ENCODE assay signal across 8 mouse cellular contexts in the genomic region with DNA sequence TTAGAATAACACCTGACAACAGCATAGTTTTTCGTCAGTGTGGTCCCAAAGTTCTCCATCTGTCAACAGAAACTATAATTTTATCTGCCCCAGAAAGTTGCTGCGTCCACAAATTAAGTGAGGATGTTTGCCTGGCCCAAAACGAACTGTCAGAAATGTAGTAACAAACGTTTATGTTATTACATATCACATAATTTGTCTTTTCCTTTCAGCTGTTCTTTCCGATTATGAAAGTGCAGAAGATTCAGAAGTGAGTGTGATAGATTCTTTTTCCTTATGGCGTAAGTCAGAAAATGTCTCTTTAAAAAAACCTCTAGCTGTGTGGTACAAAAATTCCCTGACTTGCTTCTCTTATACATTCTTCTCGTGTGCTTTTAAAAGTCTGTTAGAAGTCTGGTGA. TPM values are rescaled to one million over a fixed set of nuclear protein-coding genes. Genes with fewer than 3 reads are reported as not detected.
DNase-seq lines count a peak whose midpoint lies in the region; ATAC-seq and TF ChIP-seq lines count a peak whose summit lies in the region.

No protein-coding gene starts in this region.

- no peak for TF ChIP-seq CTCF in kidney, adult 2 months (conservative IDR thresholded peaks at IDR 0.05; ENCODE audit: insufficient read depth, insufficient read length, low read depth, low read length)
- TF ChIP-seq CTCF in bone marrow macrophage, adult 2 months (IDR thresholded peaks at IDR 0.05; ENCODE audit: low read depth, low read length), result no peak

- no peak overlapping the region for H3K27ac ChIP-seq in kidney, adult 2 months (ENCODE audit: insufficient read depth, low read depth, low read length)
- no peak overlapping the region for H3K27ac ChIP-seq in bone marrow macrophage, adult 2 months (ENCODE audit: insufficient read depth, low read depth, low read length)
- H3K27ac ChIP-seq in hindbrain, embryonic 14.5 days, result peak overlapping the region; percentile 95
- peak overlapping the region; percentile 98 for H3K27ac ChIP-seq in midbrain, embryonic 13.5 days

- TF ChIP-seq POLR2A in kidney, adult 2 months (IDR thresholded peaks at IDR 0.05; ENCODE audit: low read depth, low read length), result no peak
- no peak for TF ChIP-seq POLR2A in bone marrow macrophage, adult 2 months (IDR thresholded peaks at IDR 0.05; ENCODE audit: borderline replicate concordance, low read depth, low read length)

- H3K9ac ChIP-seq in hindbrain, embryonic 14.5 days, result peak overlapping the region; percentile 82
- H3K9ac ChIP-seq in midbrain, embryonic 13.5 days (replicated peaks), result peak overlapping the region; percentile 94

- H3K27me3 ChIP-seq in kidney, adult 2 months (replicated peaks; ENCODE audit: control insufficient read depth, insufficient read depth, low read length), result no peaks in the 10 kb centered on the region
- no peaks in the 10 kb centered on the region for H3K27me3 ChIP-seq in hindbrain, embryonic 14.5 days (ENCODE audit: control insufficient read depth, insufficient read depth, low read length)
- no peaks in the 10 kb centered on the region for H3K27me3 ChIP-seq in midbrain, embryonic 13.5 days

- peak overlapping the region; percentile 75 for H3K4me3 ChIP-seq in kidney, adult 2 months (ENCODE audit: insufficient read depth, low read depth, low read length)
- peak overlapping the region; percentile 81 for H3K4me3 ChIP-seq in bone marrow macrophage, adult 2 months (ENCODE audit: insufficient read depth, low read length)
- H3K4me3 ChIP-seq in hindbrain, embryonic 14.5 days (replicated peaks; ENCODE audit: low read length), result peak overlapping the region; percentile 78
- peak overlapping the region; percentile 89 for H3K4me3 ChIP-seq in midbrain, embryonic 13.5 days (replicated peaks)

- H3K4me2 ChIP-seq in hindbrain, embryonic 14.5 days (replicated peaks), result peak overlapping the region; percentile 89
- peak overlapping the region; percentile 82 for H3K4me2 ChIP-seq in midbrain, embryonic 13.5 days (replicated peaks)

- no peaks in the 10 kb centered on the region for H3K9me3 ChIP-seq in hindbrain, embryonic 14.5 days (ENCODE audit: control insufficient read depth, low read length)
- no peaks in the 10 kb centered on the region for H3K9me3 ChIP-seq in midbrain, embryonic 13.5 days

- H3K36me3 ChIP-seq in kidney, adult 2 months (ENCODE audit: control insufficient read depth, insufficient read depth, low read length), result peaks cover 7% of the 10 kb centered on the region
- H3K36me3 ChIP-seq in hindbrain, embryonic 14.5 days (replicated peaks; ENCODE audit: control insufficient read depth, insufficient read depth), result peaks cover 75% of the 10 kb centered on the region
- H3K36me3 ChIP-seq in midbrain, embryonic 13.5 days, result peaks cover 53% of the 10 kb centered on the region

- DNase-seq in kidney, adult 2 months, result no peak
- DNase-seq in kidney, adult 9 months, result no peak
- DNase-seq in hindbrain, embryonic 14.5 days (ENCODE audit: low spot score), result no peak
- no peak for DNase-seq in gastrocnemius, adult 8-10 months (ENCODE audit: low spot score in 2 of 2)
- DNase-seq in testis, postnatal 14 days (ENCODE audit: low spot score), result no peak
- no peak for DNase-seq in thymus, postnatal 0 days (ENCODE audit: low spot score)

- WGBS in kidney, adult 2 months, result 49% methylated on average over 7 of the region's 7 CpGs
- 83% methylated on average over 7 of the region's 7 CpGs for WGBS in hindbrain, embryonic 14.5 days
- 81% methylated on average over 7 of the region's 7 CpGs for WGBS in midbrain, embryonic 13.5 days

- ATAC-seq in hindbrain, embryonic 14.5 days (ENCODE audit: low FRiP score), result no peak
- ATAC-seq in midbrain, embryonic 13.5 days, result no peak

- peaks cover 7% of the 10 kb centered on the region; the same call in 1 of the 2 replicates for H3K4me1 ChIP-seq in kidney, adult 2 months (ENCODE audit: control insufficient read depth, insufficient read depth, low read length)
- peaks cover 33% of the 10 kb centered on the region for H3K4me1 ChIP-seq in bone marrow macrophage, adult 2 months (ENCODE audit: control insufficient read depth, insufficient read depth, low read length)
- peaks cover 25% of the 10 kb centered on the region for H3K4me1 ChIP-seq in hindbrain, embryonic 14.5 days (replicated peaks; ENCODE audit: control insufficient read depth, insufficient read depth, low read length)
- H3K4me1 ChIP-seq in midbrain, embryonic 13.5 days (replicated peaks), result peaks cover 28% of the 10 kb centered on the region

RNA-seq across cellular contexts. Expression of a gene that starts 6.0 kb away (rescaled TPM):
- polyA plus RNA-seq in kidney, adult 2 months (2012; rRNA removed), result 21.0 and 24.5 TPM in 2 replicates
- polyA plus RNA-seq in bone marrow macrophage, adult 2 months (2012; ENCODE audit: insufficient read depth, insufficient read length, missing spikeins), result 37.9 and 40.1 TPM in 2 replicates
- polyA plus RNA-seq in hindbrain, embryonic 14.5 days (2014; fragmentation: Nextera tagmentation; extraction: Ambion mirVana), result 49.3 and 57.4 TPM in 2 replicates
- polyA plus RNA-seq in midbrain, embryonic 13.5 days (2015; fragmentation: Nextera tagmentation; extraction: Ambion mirVana), result 52.6 and 57.6 TPM in 2 replicates
- 10 to 100 TPM; 14.1 to 18.4 (median 15.2) TPM for total RNA-seq in gastrocnemius, adult 8-10 months (2022)
- polyA plus RNA-seq in thymus, postnatal 0 days (2015; fragmentation: Nextera tagmentation; extraction: Ambion mirVana), result 21.8 and 23.8 TPM in 2 replicates

RNA-seq across cellular contexts. Expression of a gene that starts 15.4 kb away (rescaled TPM):
- 23.5 and 24.5 TPM in 2 replicates for polyA plus RNA-seq in kidney, adult 2 months (2012; rRNA removed)
- 78.4 and 79.3 TPM in 2 replicates for polyA plus RNA-seq in bone marrow macrophage, adult 2 months (2012; ENCODE audit: insufficient read depth, insufficient read length, missing spikeins)
- polyA plus RNA-seq in hindbrain, embryonic 14.5 days (2014; fragmentation: Nextera tagmentation; extraction: Ambion mirVana), result 23.6 and 24.1 TPM in 2 replicates
- polyA plus RNA-seq in midbrain, embryonic 13.5 days (2015; fragmentation: Nextera tagmentation; extraction: Ambion mirVana), result 34.2 and 34.5 TPM in 2 replicates
- 10 to 100 TPM; 53.9 to 57.7 (median 55.8) TPM for total RNA-seq in gastrocnemius, adult 8-10 months (2022)
- 14.4 and 20.4 TPM in 2 replicates for polyA plus RNA-seq in thymus, postnatal 0 days (2015; fragmentation: Nextera tagmentation; extraction: Ambion mirVana)

RNA-seq across cellular contexts. Expression of a gene that starts 25.9 kb away (rescaled TPM):
- 4.2 and 4.7 TPM in 2 replicates for polyA plus RNA-seq in kidney, adult 2 months (2012; rRNA removed)
- polyA plus RNA-seq in bone marrow macrophage, adult 2 months (2012; ENCODE audit: insufficient read depth, insufficient read length, missing spikeins), result 0.62 and 0.65 TPM in 2 replicates
- polyA plus RNA-seq in hindbrain, embryonic 14.5 days (2014; fragmentation: Nextera tagmentation; extraction: Ambion mirVana), result 12.0 and 12.9 TPM in 2 replicates
- 4.7 and 5.8 TPM in 2 replicates for polyA plus RNA-seq in midbrain, embryonic 13.5 days (2015; fragmentation: Nextera tagmentation; extraction: Ambion mirVana)
- under 1 TPM in 2 of 4 experiments, not detected in 2; 0.08 to 0.29 TPM for total RNA-seq in gastrocnemius, adult 8-10 months (2022)
- 0.86 and 1.1 TPM in 2 replicates for polyA plus RNA-seq in thymus, postnatal 0 days (2015; fragmentation: Nextera tagmentation; extraction: Ambion mirVana)

RNA-seq across cellular contexts. Expression of a gene that starts 35.6 kb away (rescaled TPM):
- 140 and 155 TPM in 2 replicates for polyA plus RNA-seq in kidney, adult 2 months (2012; rRNA removed)
- 7.4 and 8.2 TPM in 2 replicates for polyA plus RNA-seq in bone marrow macrophage, adult 2 months (2012; ENCODE audit: insufficient read depth, insufficient read length, missing spikeins)
- 3.4 and 4.1 TPM in 2 replicates for polyA plus RNA-seq in hindbrain, embryonic 14.5 days (2014; fragmentation: Nextera tagmentation; extraction: Ambion mirVana)
- polyA plus RNA-seq in midbrain, embryonic 13.5 days (2015; fragmentation: Nextera tagmentation; extraction: Ambion mirVana), result 1.2 and 1.9 TPM in 2 replicates
- 100 to 1,000 TPM in 2 of 4 experiments, 10 to 100 TPM in 2; 83.4 to 175 (median 99.4) TPM for total RNA-seq in gastrocnemius, adult 8-10 months (2022)
- polyA plus RNA-seq in thymus, postnatal 0 days (2015; fragmentation: Nextera tagmentation; extraction: Ambion mirVana), result 2.6 and 3.0 TPM in 2 replicates

RNA-seq across cellular contexts. Expression of a gene that starts 52.8 kb away (rescaled TPM):
- polyA plus RNA-seq in kidney, adult 2 months (2012; rRNA removed), result 8.7 and 9.9 TPM in 2 replicates
- 16.9 and 20.5 TPM in 2 replicates for polyA plus RNA-seq in bone marrow macrophage, adult 2 months (2012; ENCODE audit: insufficient read depth, insufficient read length, missing spikeins)
- polyA plus RNA-seq in hindbrain, embryonic 14.5 days (2014; fragmentation: Nextera tagmentation; extraction: Ambion mirVana), result 4.7 and 4.8 TPM in 2 replicates
- polyA plus RNA-seq in midbrain, embryonic 13.5 days (2015; fragmentation: Nextera tagmentation; extraction: Ambion mirVana), result 4.9 and 5.2 TPM in 2 replicates
- 1 to 10 TPM; 5.0 to 9.1 (median 7.7) TPM for total RNA-seq in gastrocnemius, adult 8-10 months (2022)
- 5.6 and 7.5 TPM in 2 replicates for polyA plus RNA-seq in thymus, postnatal 0 days (2015; fragmentation: Nextera tagmentation; extraction: Ambion mirVana)

Comparison
In these comparisons a context has a peak if more than half of its experiments do, and no peak if none do; other contexts are left out.
1. H3K27ac ChIP-seq: peak in hindbrain, embryonic 14.5 days (single experiment) and midbrain, embryonic 13.5 days (single experiment); none in kidney, adult 2 months (single experiment) and bone marrow macrophage, adult 2 months (single experiment).
2. Peak in every context shown above with its lines, with median percentiles within 50 percentile points of each other: H3K4me3 ChIP-seq.